Mouse (Mus musculus) embryonic fibroblast, embryonic 13.5 days (primary cell): ENCODE results near the gene Tmem63c.

Experiments
- CTCF ChIP-seq: IDR thresholded peaks from 2 replicates; pipeline ENCODE4 v1.5.1; 2011; ENCODE audit warnings: mild to moderate bottlenecking, control low read depth, low read length, moderate library complexity, borderline replicate concordance; ENCODE audit not compliant: insufficient read depth
- POLR2A ChIP-seq: IDR thresholded peaks from 2 replicates; pipeline ENCODE4 v1.6.1; 2011; ENCODE audit warnings: low read depth, mild to moderate bottlenecking, control low read depth, low read length, moderate library complexity

DNA sequence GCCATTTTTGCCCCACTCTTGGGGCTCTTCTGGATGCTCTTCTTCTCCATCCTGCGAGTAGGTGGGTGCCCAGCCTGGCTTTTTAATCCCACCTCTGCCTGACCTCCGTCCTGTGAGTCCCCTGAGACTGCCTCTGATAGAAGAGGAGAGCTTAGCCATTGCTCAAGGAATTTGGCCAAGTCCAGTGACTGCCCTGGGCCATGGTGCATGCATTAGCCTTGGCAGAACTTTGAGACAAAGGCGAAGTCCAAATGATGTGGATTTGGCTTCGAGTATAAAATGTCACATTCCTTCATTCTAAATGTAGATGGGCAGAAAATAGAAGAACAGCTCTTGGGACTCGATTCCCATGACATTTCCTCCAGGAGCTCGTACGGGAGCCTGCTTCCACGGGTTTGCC is 61.7 kb downstream of the Tmem63c start:
- TF ChIP-seq POLR2A (no peak), CTCF (no peak)
